Mouse (Mus musculus) lung, postnatal 0 days (tissue): ENCODE measurements around the gene Gm10428. TPM values are rescaled to one million over a fixed set of nuclear protein-coding genes. Genes with fewer than 3 reads are reported as not detected.
"Not testable (repeated sequence)": the region's sequence is repeated elsewhere in the genome, so short reads cannot be mapped to it uniquely, and the experiment has no call there.

ENCODE experiments used
- ATAC-seq: fragments of 200-750 bp; cut with Nextera tagmentation; 2 replicates; pipeline ENCODE4 v1.8.0; 2017; ENCODE audit warnings: moderate library complexity
- DNase-seq: peaks from one replicate; pipeline ENCODE4 v3.0.0-alpha.2; 2016; ENCODE audit warnings: low spot score
- H3K27ac ChIP-seq: fragments of 300-500 bp; sonication (generic); 2 replicates; pipeline ENCODE4 v1.5.1; 2014; ENCODE audit warnings: antibody characterized with exemption, mild to moderate bottlenecking, low read length, mixed read lengths
- H3K27me3 ChIP-seq: fragments of 300-500 bp; sonication (generic); replicated peaks from 2 replicates; pipeline ENCODE4 v1.6.1; 2014; ENCODE audit warnings: low read length, mixed read lengths; ENCODE audit not compliant: insufficient read depth
- H3K36me3 ChIP-seq: fragments of 300-500 bp; sonication (generic); 2 replicates; pipeline ENCODE4 v1.6.1; 2014; ENCODE audit warnings: low read length, mixed read lengths; ENCODE audit not compliant: insufficient read depth
- H3K4me1 ChIP-seq: fragments of 300-500 bp; sonication (generic); 2 replicates; pipeline ENCODE4 v1.6.1; 2014; ENCODE audit warnings: antibody characterized with exemption, low read depth, low read length, mixed read lengths; ENCODE audit not compliant: insufficient read depth
- H3K4me2 ChIP-seq: fragments of 300-500 bp; sonication (generic); replicated peaks from 2 replicates; pipeline ENCODE4 v1.6.1; 2014; ENCODE audit warnings: low read depth, mild to moderate bottlenecking, low read length, moderate library complexity, mixed read lengths
- H3K4me3 ChIP-seq: fragments of 300-500 bp; sonication (generic); 2 replicates; pipeline ENCODE4 v1.5.1; 2014; ENCODE audit warnings: low read depth, low read length
- H3K9ac ChIP-seq: fragments of 300-500 bp; sonication (generic); replicated peaks from 2 replicates; pipeline ENCODE4 v1.6.1; 2014; ENCODE audit warnings: low read depth, mild to moderate bottlenecking
- H3K9me3 ChIP-seq: fragments of 300-500 bp; sonication (generic); 2 replicates; pipeline ENCODE4 v1.6.1; 2016; ENCODE audit warnings: low read length, mixed read lengths
- CTCF ChIP-seq: IDR thresholded peaks from 2 replicates; pipeline ENCODE4 v1.5.1; 2016; ENCODE audit warnings: antibody characterized with exemption, mild to moderate bottlenecking
- EP300 ChIP-seq: IDR thresholded peaks from 2 replicates; pipeline ENCODE4 v1.6.1; 2016; ENCODE audit warnings: antibody characterized with exemption, mild to moderate bottlenecking, control low read depth
- WGBS: fragments of 180-500 bp; shearing (Covaris S2); extraction: QIAGEN DNeasy Blood & Tissue Kit; methylation state at CpG from one replicate; pipeline ENCODE4 v1.1.7; 2014; 5-methylcytosine and 5-hydroxymethylcytosine counted together
- polyA plus RNA-seq: library from polyadenylated mRNA; unstranded; fragments of >200 nt; fragmentation: Nextera tagmentation; extraction: Ambion mirVana; gene quantifications from 2 replicates; pipeline ENCODE4 v1.2.1, GENCODE M21; 2015

Gm10428 gene
- polyA plus RNA-seq, 1 experiment from 2014 or later: not detected

GRCm38 (mm10) chr11:62747227-62747626, 5.7 kb upstream of the Gm10428 start:
- 62% methylated on average over 9 of the region's 9 CpGs for WGBS
- Histone ChIP-seq H3K27ac (no peak overlapping the region), H3K4me2 (no peak overlapping the region), H3K27me3 (no peaks in the 10 kb centered on the region), H3K9ac (no peak overlapping the region), H3K9me3 (no peaks in the 10 kb centered on the region), H3K4me1 (no peaks in the 10 kb centered on the region), H3K4me3 (no peak overlapping the region), H3K36me3 (no peaks in the 10 kb centered on the region)
- TF ChIP-seq CTCF: no peak
- TF ChIP-seq EP300: no peak
- no peak for ATAC-seq
- no peak for DNase-seq

- Histone ChIP-seq H3K4me1 (no peaks in the 10 kb centered on the region), H3K36me3 (no peaks in the 10 kb centered on the region), H3K4me2 (no peak overlapping the region), H3K4me3 (no peak overlapping the region), H3K27ac (no peak overlapping the region), H3K9ac (no peak overlapping the region), H3K9me3 (no peaks in the 10 kb centered on the region), H3K27me3 (no peaks in the 10 kb centered on the region)
- WGBS: 78% methylated on average over 4 of the region's 4 CpGs
- no peak for TF ChIP-seq CTCF
- no peak for TF ChIP-seq EP300
- DNase-seq: no peak
- no peak for ATAC-seq
These were observed 4.8 kb upstream of the Gm10428 start for GRCm38 (mm10) chr11:62748062-62748461.

GRCm38 (mm10) chr11:62749445-62749844, 3.5 kb upstream of the Gm10428 start:
- 75% methylated on average over 13 of the region's 13 CpGs for WGBS
- H3K4me3 ChIP-seq, H3K27me3 ChIP-seq, ATAC-seq, H3K9me3 ChIP-seq, H3K9ac ChIP-seq, DNase-seq, H3K36me3 ChIP-seq, H3K4me1 ChIP-seq, H3K4me2 ChIP-seq, H3K27ac ChIP-seq: not testable (repeated sequence)

- Histone ChIP-seq H3K27ac (no peak overlapping the region), H3K4me3 (no peak overlapping the region), H3K36me3 (no peaks in the 10 kb centered on the region), H3K9me3 (no peaks in the 10 kb centered on the region), H3K4me2 (no peak overlapping the region), H3K4me1 (no peaks in the 10 kb centered on the region), H3K27me3 (no peaks in the 10 kb centered on the region), H3K9ac (no peak overlapping the region)
- DNase-seq (no peak), ATAC-seq (no peak)
- TF ChIP-seq EP300: no peak
- TF ChIP-seq CTCF: no peak
- 49% methylated on average over 11 of the region's 11 CpGs for WGBS
These were observed 709 bp upstream of the Gm10428 start for GRCm38 (mm10) chr11:62752191-62752590.

GRCm38 (mm10) chr11:62756456-62757142, 3.7 kb downstream of the Gm10428 start:
- Histone ChIP-seq H3K9me3 (no peaks in the 10 kb centered on the region), H3K27me3 (no peaks in the 10 kb centered on the region), H3K4me3 (no peak overlapping the region), H3K36me3 (no peaks in the 10 kb centered on the region), H3K27ac (no peak overlapping the region), H3K4me1 (no peaks in the 10 kb centered on the region), H3K9ac (no peak overlapping the region), H3K4me2 (peak overlapping the region; percentile 20; the same call in 1 of the 2 replicates)
- WGBS: 7% methylated on average over 36 of the region's 36 CpGs
- no peak for TF ChIP-seq EP300
- TF ChIP-seq CTCF: peak; percentile 99
- ATAC-seq (peak; percentile 100), DNase-seq (peak; percentile 99)

GRCm38 (mm10) chr11:62757143-62757507, 4.2 kb downstream of the Gm10428 start:
- H3K9ac ChIP-seq: no peak overlapping the region
- no peak for TF ChIP-seq EP300
- TF ChIP-seq CTCF: no peak
- peak overlapping the region; percentile 20; the same call in 1 of the 2 replicates for H3K4me2 ChIP-seq
- peak; percentile 14 for ATAC-seq
- 6% methylated on average over 7 of the region's 7 CpGs for WGBS
- no peaks in the 10 kb centered on the region for H3K27me3 ChIP-seq
- no peaks in the 10 kb centered on the region for H3K9me3 ChIP-seq
- H3K36me3 ChIP-seq: no peaks in the 10 kb centered on the region
- H3K4me1 ChIP-seq: no peaks in the 10 kb centered on the region
- DNase-seq: no peak
- no peak overlapping the region for H3K27ac ChIP-seq
- no peak overlapping the region for H3K4me3 ChIP-seq

- ATAC-seq (no peak), DNase-seq (no peak)
- Histone ChIP-seq H3K9ac (no peak overlapping the region), H3K4me1 (no peaks in the 10 kb centered on the region), H3K4me3 (no peak overlapping the region), H3K9me3 (no peaks in the 10 kb centered on the region), H3K27ac (no peak overlapping the region), H3K4me2 (no peak overlapping the region), H3K36me3 (no peaks in the 10 kb centered on the region), H3K27me3 (no peaks in the 10 kb centered on the region)
- no peak for TF ChIP-seq EP300
- no peak for TF ChIP-seq CTCF
- 83% methylated on average over 6 of the region's 6 CpGs for WGBS
These were observed 5.0 kb downstream of the Gm10428 start for GRCm38 (mm10) chr11:62757906-62758305.
